Mouse (Mus musculus) megakaryocyte, embryonic 14.5 days (primary cell): ENCODE measurements around the gene Zswim4.
"Not testable (repeated sequence)": the region's sequence is repeated elsewhere in the genome, so short reads cannot be mapped to it uniquely, and the experiment has no call there.

Source experiments
- FLI1 ChIP-seq: IDR thresholded peaks from 2 replicates; pipeline ENCODE4 v1.6.1; 2012; ENCODE audit warnings: low read length, inconsistent platforms, mixed read lengths
- GATA1 ChIP-seq: IDR thresholded peaks from 3 replicates; pipeline ENCODE4 v1.6.1; 2012; ENCODE audit warnings: mixed read lengths, low read length, inconsistent platforms, borderline replicate concordance

- not testable (repeated sequence) for TF ChIP-seq GATA1, FLI1
Observed at GRCm38 (mm10) chr8:84285665-84286064, 48.8 kb upstream of the Zswim4 start.
